Mouse (Mus musculus): ENCODE data around the gene Selenom.

The Selenom gene

GRCm38 (mm10) chr11:3531634-3532033, 17.1 kb downstream of the Selenom start:
- DNase-seq: no peak

- no peak for DNase-seq
These were observed 17.8 kb downstream of the Selenom start for GRCm38 (mm10) chr11:3532101-3532931.

DNA sequence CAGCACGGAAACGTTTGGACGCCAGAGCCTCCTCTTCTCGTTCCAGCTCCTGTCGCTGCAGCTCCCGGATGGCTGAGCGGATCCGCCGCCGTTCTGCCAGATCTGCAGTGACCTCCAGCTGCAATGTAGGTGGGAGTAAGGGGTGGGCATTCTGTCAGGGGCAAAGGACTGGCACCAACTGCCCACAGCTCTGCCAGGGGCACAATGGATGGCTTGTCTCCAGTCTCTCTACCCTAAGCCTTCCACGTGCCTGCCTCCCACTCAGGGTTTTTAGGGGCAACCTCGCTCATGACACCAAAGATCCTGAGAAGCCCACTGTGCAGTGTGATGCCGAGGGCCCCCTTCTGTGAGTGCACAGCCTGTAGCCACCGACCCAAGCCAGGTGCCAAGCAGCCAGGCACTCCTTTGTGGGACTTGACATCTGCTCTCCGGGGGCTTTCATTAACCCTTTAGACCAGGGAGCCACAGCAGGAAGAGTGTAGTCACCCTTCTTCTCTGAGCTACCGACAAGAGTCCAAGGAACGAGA, 19.0 kb downstream of the Selenom start:
- no peak for DNase-seq

- no peak for DNase-seq
These were observed 20.5 kb downstream of the Selenom start for GRCm38 (mm10) chr11:3534956-3535355.

DNA sequence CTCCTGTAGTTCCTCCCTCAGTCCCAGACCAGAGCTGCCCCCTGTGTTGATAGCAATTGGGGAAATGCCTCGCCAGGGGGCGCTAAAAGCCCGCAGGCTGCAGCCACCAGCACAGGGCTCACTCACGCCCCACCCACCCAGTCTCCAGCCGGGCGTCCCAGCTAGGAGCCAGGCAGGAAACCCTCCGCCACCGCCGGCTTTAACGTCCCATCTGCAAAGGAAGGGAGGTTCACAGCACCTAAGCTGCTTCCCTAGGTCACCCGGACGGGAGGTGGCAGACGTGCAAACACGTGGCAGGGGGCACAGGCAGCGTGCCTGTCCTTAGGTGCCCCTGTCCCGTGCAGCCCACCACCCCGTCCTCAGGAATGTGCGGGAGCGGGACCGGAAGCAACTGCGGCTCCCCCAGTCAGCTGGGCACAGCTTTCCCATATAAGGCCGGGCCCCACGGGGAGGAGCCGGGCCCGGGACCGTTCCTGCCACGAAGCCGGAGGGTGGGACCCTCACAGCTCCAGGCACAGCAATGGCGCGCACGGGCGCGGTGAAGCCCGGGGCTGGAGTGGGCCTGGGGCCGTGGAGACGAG, 21.0 kb downstream of the Selenom start:
- peak; percentile 97 for DNase-seq

GRCm38 (mm10) chr11:3536082-3536481, 21.6 kb downstream of the Selenom start:
- DNase-seq: no peak

DNA sequence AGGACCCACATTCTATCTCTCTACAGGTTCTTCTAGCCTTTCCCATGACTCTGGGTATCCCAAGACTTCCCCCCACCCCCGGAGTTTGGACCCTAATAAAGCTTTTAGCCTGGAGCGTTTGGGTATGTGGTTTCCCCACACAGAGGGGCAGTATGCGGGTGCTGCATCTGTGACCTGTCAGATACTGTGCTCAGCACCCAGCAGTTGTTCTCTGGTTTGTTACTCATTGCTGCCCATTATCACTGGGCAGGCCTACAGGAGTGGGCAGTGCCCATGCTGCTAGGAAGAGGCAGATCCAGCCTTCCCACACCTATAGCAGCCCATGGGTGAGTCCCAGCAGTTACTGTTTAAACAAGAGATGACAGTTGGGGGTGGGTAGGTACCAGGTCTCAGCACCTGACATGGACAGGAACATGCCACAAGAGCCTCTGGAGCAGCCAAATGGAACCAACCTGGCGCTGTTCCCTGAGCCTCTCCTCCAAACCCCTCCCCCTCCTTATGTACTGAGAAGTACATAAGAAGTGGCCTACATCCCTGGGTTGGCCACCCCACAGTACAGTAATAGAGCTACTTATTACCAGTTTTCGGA, 22.4 kb downstream of the Selenom start:
- DNase-seq: no peak

GRCm38 (mm10) chr11:3537711-3538110, 23.2 kb downstream of the Selenom start:
- DNase-seq: no peak

GRCm38 (mm10) chr11:3538341-3538740, 23.9 kb downstream of the Selenom start:
- DNase-seq: no peak

DNA sequence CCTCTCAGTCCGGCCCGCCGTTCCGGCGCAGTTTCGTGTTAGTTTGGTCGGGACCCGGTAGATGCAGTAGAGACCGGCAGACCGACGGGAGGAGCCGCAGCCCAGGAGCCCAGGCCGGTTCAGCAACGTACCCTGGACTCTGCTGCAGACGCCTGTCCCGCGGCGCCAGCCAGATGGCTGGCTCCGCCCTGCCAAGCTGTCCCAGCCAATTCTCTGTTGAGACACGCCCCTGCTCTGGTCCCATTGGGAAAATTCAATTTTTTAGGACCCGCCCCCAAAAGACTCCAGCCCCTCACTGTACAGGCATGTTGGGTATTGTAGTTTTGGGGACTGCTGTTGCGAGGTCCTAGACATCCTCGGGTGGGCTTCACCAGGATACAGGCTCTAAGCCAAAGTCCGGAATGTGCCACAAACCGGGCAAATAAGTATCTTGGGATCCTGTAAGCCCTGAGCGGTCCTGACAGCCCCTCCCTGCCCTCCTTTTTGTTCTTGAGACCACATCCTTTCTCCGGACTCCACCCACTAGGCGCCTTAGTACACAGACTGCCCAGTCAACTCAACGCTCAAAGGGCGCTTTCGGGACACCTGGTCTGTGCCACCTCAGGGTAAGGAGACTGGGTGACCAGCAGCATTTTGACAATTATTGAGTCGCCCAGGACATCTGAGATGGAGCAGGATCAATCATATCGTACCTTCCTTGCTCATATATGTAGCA, 24.8 kb downstream of the Selenom start:
- DNase-seq: peak; percentile 79

DNA sequence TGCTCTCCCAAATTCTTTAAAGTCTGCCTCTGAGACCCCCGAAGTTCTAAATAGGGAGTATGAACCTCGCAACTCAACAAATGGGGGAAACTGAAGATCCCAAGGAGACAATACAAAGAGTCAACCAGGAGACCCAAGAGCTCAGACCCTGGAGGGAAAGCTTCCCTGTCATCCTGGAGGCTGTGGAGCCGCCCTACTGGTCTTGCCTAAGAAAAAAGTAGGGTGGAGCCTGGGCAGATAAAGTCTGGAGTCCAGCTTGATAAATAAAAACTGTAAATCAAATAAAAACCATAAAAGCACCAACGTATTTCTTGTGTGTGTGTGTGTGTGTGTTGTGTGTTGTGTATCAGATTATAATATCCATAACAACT, 25.3 kb downstream of the Selenom start:
- no peak for DNase-seq

- no peak for DNase-seq
These were observed 26.1 kb downstream of the Selenom start, which contains the start of gene Smtn for GRCm38 (mm10) chr11:3540451-3541085. Gene Smtn (minus strand): TSS chr11:3540612.

- no peak for DNase-seq
These were observed 27.4 kb downstream of the Selenom start for GRCm38 (mm10) chr11:3541932-3542331.

DNA sequence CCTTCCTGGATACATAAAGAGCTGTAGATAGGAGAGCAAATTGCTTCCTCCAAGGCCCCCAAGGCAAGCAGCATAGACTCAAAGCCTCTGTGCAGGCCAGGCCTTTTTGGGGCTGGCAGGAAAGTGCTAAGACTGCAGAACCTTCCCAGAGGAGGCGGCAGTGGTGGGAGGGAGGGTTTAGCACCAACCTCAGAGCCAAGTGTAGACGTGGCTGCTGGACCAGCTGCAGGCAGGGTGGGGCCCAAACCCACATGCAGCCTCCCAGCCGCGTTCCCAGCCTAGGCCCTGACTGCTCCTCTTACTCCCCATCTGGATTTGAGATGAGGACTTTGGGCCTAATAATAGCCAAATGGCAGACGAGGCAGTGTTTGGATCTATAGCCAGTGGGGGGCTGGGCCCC, 28.5 kb downstream of the Selenom start:
- DNase-seq: no peak

GRCm38 (mm10) chr11:3544409-3544808, 29.9 kb downstream of the Selenom start:
- no peak for DNase-seq

DNA sequence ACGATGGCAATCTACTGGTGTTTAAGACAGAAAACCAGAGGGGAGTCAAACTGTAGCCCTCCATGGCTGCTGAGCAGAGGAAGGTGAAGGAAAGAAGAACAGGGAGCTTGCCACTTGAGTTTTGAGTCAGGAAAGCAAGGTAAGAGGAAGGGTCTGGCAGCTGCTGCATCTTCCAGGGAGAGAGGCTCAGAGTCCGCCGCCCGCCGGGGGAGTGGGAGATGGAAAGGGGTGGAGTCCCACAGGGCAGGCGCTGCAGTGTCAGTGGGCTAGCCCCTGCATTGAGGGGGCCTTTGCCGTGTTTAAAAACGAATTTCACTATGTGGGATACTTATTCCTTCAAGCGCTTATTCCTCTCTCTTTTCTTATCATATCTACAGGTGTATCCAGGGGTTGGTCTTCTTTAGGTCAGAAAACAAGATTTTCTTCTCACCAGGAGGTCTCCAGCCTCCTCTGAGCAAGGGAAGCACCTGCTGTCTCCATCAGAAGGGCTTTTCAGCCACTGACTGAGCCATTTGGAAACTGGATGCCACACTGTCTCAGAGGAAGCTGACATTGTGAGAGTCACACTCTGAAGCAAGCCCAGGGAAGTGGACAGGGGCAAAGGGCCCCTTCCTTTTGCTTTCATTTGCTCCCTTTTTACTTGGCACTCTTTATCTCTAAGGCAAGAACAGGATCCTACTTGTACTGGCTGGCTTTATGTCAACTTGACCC, 31.2 kb downstream of the Selenom start:
- DNase-seq: no peak

DNA sequence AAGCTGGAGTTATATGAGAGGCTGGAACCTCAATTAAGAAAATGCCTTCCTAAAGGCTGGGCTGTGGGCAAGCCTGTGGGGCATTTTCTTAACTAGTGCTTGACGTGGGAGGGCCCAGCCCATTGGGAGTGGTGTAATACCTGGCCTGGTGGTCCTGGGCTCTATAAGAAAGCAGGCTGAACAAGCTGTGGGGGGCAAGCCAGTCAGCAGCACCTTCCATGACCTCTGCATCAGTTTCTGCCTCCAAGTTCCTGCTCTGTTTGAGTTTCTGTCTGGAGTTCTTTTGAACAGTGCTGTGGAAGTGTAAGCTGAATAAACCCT, 31.7 kb downstream of the Selenom start:
- no peak for DNase-seq

- no peak for DNase-seq
These were observed 32.6 kb downstream of the Selenom start for GRCm38 (mm10) chr11:3547047-3547446.

DNA sequence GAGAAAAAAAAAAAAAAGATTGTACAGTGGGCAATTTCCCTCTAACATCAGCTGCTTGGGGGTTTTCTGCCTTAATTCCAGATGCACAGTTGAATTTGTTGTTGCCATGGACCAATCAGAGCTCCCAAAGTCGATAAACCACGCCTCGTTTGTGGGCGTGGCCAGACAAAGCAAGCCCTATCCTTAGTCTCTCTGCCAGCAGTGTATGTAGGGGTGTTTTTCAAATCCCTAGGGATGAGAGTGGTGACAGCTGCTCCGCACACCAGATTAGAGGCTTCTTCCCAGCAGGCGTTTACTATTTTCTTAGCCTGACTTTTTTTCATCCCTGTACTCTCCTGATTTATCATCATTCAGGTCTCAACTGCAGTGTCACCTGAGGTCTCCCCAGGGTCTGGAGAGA, 33.5 kb downstream of the Selenom start:
- DNase-seq: no peak

GRCm38 (mm10) chr11:3548564-3549295, 34.2 kb downstream of the Selenom start:
- DNase-seq: no peak

DNA sequence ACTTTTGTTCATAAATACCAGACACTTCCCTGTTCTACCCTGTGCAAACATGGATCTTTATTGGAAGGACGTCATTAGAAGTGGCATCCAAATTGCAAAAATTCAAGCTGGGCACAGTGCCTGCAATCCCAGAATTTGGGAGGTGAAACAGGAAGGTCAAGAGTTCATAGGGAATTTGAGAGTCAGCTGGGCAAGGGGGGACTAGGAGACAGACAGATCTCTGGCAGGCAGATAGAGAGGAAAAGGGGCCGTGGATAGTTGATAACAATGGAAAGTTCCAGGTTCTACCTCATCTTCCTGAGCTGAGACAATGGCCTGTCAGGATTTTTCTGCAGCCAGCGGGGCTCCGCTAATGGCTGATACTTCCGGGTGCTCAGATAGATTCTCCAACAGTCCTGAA, 35.3 kb downstream of the Selenom start:
- DNase-seq: no peak

GRCm38 (mm10) chr11:3554976-3555375, 40.5 kb downstream of the Selenom start:
- no peak for DNase-seq
